Mouse (Mus musculus) layer of hippocampus, adult 18-20 months (tissue): ENCODE measurements around the gene Lhfpl4. TPM values are rescaled to one million over a fixed set of nuclear protein-coding genes. Genes with fewer than 3 reads are reported as not detected.

Experiments used
- DNase-seq, 2 experiments: peaks; one replicate each; pipeline ENCODE4 v3.0.0; 2022; ENCODE audit warnings: low spot score in 2 of 2
- long read RNA-seq: library from polyadenylated mRNA; stranded (forward); transcript quantifications from one replicate; pipeline ENCODE4 v2.0.0, GENCODE M21; 2021
- total RNA-seq, 2 experiments: library from RNA; stranded (reverse); gene quantifications; 2 replicates each; pipeline ENCODE4 v1.2.3; 2021

Lhfpl4 gene
- total RNA-seq, result 10 to 100 TPM; 74.2 to 76.4 TPM
- long read RNA-seq, full-length matches to known transcripts, result 45 of 75 reads
- long read RNA-seq, partial matches to known transcripts, result 9 of 75 reads
- long read RNA-seq, other reads (novel, unspliced or antisense), result 21 of 75 reads

DNA sequence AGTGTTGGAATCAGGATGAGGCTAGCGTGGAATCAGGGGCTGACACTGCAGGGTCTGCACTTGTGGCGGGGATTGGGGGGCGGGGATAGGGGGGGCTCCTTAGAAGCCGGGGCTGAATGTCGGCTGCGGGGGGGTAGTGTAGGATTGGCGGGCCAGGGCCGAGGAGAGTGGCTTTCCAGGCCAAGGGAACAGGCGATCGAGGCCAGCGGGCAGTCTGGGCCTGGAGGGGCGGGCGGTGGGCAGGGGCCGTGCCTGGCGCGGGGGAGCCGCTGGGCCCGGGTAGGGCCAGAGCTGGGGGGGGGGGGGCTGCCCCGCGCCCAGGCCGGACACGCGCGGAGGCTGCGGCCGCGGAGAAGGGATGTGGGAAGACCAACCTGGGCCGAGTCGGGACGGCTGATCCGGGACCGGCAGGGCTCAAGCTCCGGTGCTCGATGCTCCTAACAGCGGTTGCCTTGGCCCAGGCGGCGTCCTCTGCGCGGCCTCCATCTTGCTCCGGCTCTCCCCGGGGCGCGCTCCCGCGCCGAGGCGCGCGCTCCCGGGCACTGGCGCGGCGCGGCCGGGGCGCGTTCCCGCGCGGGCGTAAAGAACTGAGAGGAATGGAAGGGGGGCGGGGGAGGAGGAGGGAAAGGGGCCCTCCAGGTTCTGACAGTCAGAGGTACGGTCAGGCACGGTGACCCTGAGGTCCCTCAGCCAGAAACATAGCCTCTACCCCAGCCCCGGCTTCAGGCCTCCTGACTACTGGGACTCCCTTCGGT lies at the start of gene Lhfpl4:
Lhfpl4 (minus strand) TSS at position 544 of the 755 bp plus-strand sequence.
- DNase-seq, result peak in 1 of 2 experiments; percentile 74

DNA sequence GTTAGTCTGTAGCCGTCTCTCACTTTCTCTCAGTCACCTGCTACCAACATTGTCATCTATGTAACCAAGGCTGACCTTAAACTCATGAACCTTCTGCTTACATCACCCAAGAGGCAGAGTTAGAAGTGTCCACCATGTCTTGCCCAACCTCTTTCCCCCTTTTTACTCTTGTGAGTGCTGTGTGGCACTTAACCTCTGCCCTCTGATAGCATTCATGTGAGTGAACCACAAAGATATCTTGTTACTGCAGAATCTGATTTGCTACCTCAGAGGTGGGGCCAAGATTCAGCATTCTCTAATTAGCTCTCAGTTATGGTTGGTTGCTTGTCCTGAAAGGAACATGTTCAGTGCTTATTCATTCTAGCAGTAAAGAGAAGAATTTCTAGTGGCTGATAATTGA lies 47.6 kb upstream of the Lhfpl4 start:
- DNase-seq, result no peak

DNA sequence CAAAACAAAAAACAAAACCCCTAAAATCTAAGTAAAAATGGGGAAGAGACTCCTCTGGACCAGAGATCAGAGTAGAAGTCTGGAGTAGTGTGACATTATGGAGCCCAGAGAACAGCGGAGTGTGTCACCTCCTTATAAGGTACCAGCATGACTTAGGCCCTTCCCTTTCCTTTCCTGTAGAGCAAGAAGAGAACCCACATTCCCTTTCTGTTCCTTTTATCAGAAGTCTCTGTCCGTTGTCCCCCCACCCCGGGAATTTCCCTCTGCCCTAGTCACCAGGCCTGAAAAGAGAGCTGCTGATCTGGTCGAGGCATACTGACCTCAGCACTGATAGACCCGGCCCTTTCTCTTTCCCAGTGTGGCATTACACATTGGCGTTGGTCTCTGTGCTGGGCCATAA lies 43.3 kb upstream of the Lhfpl4 start:
- DNase-seq, result no peak

DNA sequence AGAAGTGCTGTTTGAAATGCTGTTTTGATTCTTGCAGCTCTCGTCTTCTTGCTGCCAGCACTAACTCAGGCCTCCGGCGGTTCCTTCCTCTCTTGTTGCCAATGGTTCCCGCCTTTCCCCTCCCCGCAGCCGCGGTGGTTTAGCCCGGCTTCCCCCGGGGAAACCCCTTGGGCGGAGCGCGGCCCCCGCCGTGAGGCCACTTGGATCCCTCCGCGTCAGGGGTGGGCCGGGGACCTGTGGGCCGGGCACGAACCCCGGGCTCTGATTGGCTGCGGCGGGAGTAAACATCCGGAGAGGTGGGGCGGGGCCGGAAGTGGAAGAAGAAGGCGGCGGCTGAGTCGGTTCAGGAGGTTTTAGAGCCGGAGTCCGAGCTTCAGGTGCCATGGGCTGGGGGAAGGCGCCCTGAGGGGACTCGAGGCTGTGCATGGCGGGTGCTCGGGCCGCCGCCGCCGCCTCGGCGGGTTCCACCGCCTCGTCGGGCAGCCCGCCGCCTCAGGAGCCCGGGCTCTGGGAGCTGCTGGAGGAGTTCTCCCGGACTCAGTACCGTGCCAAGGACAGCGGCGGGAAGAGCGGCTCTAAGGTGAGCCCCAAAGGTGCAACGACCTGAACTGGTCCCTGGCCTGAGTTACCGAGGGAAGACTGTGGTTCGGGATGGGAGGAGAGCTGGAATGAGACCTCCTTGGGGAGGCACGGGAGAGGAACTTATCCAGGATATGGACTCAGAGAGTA lies 42.5 kb upstream of the Lhfpl4 start, which contains the start of gene Mtmr14:
Mtmr14 (plus strand) TSS at position 302 of the 729 bp plus-strand sequence.
- DNase-seq, result peak; percentile 99

DNA sequence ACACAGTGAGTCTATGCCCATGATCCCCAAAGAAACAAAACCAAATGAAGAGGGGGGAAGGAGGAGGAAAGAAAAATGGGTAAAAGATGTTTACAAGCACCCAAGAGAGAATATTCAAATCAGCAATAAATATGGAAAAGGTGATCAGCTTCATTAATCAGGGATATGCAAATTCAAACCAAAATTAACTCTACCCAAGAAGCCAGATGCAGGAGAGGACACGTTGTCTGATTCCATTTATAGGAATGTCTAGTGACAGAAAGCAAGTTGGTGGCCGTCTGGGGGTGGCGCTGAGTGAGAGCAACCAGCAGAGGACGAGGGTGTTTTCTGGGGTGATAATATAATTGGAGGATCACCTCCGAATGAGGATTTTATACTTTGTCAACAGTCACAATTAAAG lies 40.0 kb upstream of the Lhfpl4 start:
- DNase-seq, result peak in 1 of 2 experiments; percentile 22

DNA sequence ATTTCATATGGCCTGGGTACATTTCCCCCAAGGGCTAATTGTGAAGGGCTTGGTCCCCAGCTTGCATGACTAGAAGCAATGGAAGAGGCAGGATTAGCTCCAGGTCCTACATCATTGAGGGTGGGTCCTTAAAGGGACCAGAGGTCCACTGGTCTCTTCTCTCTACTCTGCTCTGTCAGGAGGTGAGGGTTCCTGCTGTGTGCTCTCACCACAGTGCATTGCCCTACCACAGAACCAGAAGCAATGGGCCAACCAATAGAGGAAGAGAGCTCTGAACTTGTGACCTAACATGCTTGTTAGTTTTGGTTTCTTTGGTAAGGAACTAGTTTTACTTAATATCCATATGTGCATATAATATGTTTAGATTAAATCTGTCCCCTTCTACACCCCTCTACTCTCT lies 31.5 kb upstream of the Lhfpl4 start:
- DNase-seq, result no peak

DNA sequence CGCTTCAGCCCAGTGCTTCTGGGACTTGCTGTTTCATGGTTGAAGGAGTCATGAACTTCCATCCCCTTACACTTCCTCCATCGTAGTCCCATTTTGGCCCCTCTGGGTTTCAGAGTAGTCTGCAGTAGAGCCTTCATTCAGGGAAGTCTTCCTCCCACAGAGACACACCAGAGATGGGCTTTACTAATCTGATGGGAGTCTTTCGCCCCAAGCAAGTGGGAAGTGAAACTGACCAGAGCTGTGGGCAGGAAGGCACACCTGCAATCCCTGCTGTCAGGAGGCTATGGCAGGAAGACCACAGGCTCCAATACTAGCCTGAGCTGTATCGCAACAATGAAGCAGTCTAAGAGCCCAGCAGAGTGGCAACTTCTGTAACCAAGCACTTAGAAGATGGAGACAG lies 30.6 kb upstream of the Lhfpl4 start:
- DNase-seq, result no peak

DNA sequence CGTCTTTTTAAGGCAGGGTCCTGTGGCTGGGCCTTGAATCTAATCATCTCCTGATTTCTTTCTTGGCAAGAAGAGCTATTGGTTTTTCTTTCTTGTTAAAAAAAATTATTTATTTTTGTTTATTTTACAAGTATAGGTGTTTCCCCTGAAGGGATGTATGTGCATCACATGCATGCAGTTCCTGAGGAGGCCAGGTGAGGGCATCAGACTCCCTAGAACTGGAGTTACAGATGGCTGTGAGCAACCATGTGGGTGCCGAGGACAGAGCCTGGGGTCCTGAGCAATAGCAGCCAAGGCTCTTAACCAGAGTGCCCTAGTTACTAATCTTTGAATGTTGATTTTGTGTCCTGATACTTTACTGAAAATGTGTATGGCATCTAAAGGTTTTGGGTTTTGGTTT lies 21.1 kb upstream of the Lhfpl4 start:
- DNase-seq, result no peak

DNA sequence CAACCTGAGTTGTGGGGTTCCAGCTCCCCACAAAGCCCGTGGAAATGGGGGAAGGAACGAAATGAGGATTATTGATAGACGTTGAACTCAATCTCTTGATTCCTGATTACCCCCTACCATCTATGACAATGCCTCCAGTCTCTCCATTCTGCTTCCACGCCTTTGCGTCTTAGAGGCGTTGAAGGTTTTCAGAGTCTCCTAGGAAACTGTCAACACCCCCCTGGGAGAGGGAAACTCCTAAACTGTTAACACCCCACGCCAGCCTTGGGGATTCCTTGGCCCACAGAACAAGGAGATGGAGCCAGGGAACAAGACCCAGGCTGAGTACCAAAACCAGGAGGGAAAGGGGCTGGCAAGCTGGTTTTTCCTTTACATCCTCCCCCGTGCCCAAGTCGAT lies 410 bp upstream of the Lhfpl4 start:
- peak in 1 of 2 experiments; percentile 28 for DNase-seq

DNA sequence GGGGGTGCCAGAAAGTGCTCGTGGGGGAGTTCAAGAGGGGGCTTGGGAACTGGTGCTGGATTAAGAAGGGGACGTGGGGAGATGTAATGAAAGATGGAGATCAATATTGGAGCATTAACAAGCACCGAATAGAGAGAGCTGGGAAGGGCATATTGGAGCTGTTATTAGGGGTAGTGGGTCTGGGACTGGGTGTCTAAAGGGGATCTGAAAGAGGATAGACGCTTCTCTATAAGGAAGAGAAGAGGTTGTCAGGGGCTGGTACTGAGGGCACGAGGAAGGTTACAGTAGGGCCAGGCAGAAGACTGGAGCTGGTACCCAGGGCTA lies 705 bp downstream of the Lhfpl4 start:
- DNase-seq, result no peak

DNA sequence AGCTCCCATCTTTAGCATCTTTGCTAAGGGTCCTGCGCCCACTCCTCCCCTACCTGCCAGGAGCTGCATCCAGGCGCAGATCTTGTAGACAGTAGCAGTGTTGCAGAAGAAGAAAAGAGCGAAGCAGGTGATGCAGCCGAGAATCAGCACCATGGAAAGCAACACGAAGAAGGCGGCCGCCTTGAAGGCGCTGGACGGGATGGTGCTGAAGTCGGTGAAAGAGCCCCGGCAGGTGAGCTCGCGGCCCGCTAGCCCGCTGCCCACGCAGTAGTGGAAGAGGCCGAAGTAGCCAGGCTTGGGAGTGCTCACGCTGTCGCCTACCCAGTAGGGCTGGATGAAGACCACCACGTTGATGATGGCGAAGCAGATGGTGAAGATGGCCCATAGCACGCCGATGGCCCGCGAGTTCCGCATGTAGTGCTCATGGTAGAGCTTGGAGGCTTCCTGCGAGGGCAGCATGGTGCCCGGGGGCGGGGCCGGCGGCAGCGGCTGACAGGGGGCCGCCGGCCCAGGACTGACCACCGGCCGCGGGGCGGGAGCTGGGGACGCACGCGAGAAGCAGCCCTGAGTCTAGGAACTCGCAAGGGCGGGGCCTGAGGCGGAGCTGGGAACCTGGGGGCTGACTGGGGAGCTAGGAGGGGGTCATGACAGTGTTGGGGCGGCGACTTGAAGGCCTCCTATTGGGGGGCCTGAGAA lies 1.3 kb downstream of the Lhfpl4 start:
- peak in 1 of 2 experiments; percentile 32 for DNase-seq

DNA sequence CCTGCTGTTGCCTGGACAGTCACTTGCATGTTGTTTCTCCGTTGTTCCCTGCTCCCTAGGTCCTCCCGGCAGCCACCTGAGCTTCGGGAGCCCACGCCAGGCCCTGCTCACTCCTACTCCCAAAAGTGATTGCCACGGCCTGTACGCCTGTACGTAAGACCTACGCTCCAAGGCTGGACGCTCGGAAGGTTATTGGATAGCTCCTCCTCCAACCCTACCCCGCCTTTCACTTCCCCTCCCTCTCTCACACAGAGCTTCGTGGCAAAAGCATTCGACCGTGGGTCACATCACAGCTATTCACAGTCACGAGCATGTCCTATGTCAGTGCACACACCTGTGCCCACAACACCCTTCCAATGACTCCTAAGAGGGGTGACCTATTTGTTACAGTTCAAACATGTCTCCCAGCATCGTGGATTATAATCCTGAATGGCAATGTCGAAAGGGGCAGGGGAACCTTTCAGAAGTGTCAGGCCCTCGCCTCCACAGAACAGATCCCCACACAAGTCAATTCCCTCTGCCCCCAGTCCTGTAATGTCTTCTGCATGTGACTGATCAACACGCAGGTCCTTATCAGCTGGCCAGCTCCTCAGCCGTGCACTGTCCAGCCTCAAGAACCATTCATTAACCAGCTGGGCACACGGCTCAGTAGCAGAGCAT lies 10.2 kb downstream of the Lhfpl4 start:
- DNase-seq, result no peak

DNA sequence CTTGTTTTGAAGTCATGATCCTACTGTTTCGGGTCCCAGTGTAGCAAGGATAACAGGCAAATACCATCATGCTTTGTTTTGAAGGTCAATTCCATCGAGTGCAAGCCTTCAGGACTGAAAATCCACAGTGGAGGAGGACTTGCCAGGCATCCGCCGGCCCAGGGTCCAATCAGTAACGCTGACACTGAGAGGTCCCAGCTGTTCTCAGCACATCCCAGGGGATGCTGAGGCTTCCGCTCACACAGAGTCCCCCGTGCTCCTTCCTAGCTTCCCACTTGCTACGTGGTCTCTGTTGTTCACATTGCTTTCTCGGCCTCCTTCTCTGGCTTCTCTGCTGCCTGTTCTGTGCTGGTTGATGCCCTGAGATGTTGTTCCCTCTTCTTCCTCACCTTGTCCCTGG lies 11.0 kb downstream of the Lhfpl4 start:
- DNase-seq, result no peak

DNA sequence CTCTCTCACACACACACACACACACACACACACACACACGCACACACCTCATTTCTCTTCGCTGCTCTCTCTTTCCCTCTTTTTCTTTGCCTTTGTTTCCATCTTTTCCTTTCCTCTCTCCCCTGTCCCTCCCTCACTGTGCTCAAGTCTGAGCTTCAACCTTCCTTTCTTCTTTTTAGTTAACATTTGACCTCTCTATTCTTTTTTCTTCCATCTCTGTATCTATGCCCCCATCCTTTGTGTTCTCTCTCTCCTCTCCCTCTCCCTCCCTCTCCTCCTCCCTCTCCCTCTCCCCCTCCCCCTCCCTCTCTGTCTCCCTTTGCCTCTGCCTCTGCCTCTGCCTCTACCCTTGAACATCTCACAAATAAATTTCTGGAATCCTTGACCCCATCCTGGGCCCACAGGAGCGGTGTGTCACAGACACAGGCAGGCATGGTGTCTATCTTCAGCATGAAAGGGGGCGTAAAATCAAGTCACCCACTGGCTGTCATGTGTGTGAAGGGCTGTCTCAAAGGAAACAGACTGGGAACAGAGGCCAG lies 15.9 kb downstream of the Lhfpl4 start:
- no peak for DNase-seq

DNA sequence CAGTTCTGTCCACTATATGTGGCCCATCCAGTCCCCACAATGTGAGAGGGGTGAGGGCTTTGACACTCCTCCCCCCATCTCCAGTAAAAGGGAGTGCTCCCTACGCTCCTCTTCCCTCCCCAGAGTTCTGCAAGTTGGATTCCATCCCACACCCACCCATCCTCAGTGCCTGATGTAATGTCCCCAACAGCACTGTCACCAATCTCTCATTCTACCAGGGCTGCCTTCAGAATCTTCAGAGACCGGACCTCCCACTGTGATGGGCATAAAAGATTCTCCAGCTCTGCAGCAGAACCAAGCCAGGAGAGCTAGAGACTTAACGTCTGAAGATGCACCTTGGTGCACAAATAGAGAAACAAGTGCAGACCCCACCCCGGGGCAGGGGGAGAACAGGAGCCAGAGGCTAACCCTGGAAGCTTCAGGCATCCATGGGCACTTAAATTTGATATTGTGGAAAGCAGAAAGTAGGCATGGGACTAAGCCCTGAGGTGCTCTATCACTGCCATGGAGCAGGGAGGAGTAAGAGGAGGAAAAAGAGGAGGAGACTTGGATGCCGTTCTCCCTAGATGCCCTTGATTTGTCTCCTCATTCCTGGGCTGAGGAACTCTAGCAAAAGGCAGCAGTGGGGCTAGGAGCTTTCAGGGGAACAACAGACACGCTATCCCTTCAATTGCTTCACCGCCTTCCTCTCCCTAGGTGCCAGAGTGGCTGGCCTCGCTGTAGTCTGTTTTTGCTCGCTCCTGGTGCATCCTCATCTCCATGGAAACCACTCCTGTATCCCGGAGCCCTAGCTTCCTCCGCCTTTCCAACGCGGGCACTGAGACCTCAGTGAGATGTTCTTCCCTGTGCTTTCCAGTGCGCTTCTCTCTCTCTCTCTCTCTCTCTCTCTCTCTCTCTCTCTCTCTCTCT lies 16.6 kb downstream of the Lhfpl4 start:
- DNase-seq, result peak; percentile 67 to 82

DNA sequence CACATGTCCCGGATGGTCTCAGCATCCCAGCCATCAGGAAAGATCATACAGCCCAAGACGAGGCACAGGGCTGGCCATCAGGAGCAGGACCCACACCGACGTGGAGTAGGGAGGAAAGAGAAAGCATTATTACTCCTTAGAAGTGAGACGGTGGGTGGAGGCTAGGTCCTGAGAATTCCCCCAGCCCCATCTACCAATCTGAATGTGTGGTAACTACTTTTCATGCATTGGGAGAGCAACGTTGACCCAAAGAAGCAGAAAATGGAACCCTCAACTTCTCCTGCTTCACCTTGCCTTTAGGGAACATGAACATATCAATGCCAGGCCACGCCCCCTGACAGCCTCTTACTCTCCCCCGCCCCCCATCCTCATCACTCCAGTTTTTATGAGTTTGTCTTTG lies 18.6 kb downstream of the Lhfpl4 start:
- no peak for DNase-seq

DNA sequence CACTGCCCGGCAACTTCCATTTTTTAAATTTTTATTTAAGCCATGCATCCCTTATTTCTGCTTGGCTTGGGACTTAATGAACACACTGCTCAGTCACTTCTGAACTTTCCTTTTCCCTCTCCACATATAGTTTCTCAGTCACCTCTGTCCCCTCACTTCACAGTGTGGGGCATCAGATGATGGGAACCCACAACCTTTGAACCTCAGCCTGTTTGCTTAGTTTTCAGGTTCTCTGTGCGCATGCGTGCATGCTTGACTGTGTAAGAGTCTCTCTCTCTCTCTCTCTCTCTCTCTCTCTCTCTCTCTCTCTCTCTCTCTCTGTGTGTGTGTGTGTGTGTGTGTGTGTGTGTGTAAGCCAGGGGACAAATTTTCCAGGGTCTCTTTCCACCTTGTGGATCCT lies 19.7 kb downstream of the Lhfpl4 start:
- DNase-seq, result no peak

DNA sequence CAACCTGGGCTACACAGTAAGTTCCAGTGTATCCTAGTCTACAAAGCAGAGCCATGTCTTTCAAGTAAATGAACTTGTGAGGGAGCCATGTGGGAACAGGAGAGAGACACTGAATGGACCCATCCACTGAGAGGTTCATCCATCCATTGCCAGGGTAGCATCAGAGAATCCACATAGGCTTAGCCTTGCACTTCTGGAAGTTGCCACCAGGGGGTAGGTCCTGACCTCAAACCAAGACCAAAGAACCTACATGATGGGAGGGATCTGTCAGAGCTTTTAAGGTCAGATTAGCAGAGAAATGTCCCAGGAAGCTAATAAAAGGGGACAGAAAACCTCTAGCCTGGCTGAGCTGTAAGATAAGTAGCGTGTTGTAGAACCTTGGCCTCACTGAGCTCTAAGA lies 22.6 kb downstream of the Lhfpl4 start:
- peak in 1 of 2 experiments; percentile 77 for DNase-seq

DNA sequence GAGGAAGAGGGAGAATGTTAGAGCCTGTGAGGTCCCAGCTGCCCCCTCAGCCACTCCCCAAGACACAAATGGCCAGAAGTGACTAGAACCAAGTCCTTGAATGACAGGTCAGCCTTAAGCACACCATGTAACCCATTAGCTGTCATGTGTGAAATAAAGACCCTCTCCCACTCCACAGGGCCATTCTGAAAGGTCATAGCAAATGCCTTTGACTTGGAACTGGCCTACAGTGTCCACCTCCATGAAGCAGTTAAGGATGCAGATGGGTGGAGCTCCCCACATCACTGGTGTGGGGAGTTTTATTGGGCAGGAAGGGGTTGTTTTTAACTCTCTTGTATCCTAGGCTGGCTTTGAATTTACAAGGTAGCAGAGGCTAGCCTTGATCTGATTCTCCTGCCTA lies 23.2 kb downstream of the Lhfpl4 start:
- no peak for DNase-seq

DNA sequence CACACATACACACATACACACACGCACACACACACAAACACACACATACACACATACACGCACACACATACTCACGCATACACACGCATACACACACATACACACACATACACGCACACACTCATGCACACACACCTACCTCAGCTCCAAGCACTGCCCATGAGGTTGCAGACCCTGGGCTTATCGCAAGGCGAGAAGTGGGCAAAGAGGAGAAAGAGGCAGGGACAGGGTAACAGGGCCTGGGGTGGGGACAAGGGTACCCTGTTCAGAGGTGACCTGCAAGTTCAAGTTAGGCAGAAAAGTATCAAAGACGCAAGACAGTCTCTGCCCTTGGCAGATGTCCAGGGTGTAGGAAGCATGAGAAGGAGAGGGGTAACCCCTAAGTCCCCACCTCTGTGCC lies 24.5 kb downstream of the Lhfpl4 start:
- DNase-seq, result no peak
